Mouse (Mus musculus) ovary, postnatal 10 days (tissue): ENCODE data around the gene Tepp.

ENCODE experiments used
- DNase-seq: peaks from one replicate; pipeline ENCODE4 v3.0.0; 2022; ENCODE audit warnings: low spot score

Gene Tepp

GRCm38 (mm10) chr8:95331720-95332436, 21.5 kb downstream of the Tepp start, which contains the start of the genes Zfp319 and Usb1:
Zfp319 (minus strand) TSS chr8:95331950.
Usb1 (plus strand) TSS chr8:95332284.
- DNase-seq = peak; percentile 91

- no peak for DNase-seq
Measured at GRCm38 (mm10) chr8:95332437-95333199, 22.3 kb downstream of the Tepp start.

DNA sequence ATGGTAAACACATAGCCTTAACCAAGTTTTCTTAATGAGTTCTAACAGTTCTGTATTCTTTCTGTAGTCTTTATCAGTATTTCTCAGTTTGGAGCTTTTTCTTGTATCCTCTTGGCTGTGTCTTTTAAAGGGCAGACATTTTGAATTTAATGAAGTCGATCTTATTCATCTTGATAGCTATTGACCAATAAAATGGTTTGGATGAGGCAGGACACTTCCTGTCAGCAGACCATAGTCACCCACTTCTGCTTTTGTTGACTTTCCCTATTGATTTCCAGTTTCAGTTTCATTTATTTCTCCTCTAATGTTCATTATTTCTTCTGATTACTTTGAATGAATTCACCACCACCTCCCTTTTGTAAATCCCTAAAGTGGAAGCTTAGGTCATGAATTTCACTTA, 25.3 kb downstream of the Tepp start:
- no peak for DNase-seq

- no peak for DNase-seq
Measured at GRCm38 (mm10) chr8:95336363-95336762, 26.0 kb downstream of the Tepp start.

DNA sequence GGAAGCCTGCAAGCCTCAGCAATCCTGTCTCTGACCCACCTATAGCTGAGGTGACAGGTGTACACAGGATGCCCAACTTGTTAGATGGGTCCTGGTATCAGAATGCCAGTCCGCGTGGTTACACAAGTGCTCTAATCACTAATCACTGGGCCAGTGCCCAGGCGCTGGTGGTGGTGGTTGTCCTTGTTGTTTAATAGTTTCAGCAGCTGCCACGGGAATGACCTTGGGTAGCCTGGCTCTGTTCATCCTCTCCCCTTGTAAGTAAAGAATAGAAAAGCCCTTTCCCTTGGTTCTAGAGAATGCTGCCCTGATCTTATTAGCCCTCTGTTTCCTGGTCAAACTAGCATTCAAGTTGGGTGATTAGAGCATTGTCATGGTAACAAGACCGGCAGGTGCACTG, 31.4 kb downstream of the Tepp start:
- no peak for DNase-seq

GRCm38 (mm10) chr8:95344668-95345067, 34.3 kb downstream of the Tepp start:
- DNase-seq = no peak

- peak; percentile 52 for DNase-seq
Measured at GRCm38 (mm10) chr8:95346643-95347545, 36.5 kb downstream of the Tepp start.

- DNase-seq = no peak
Measured at GRCm38 (mm10) chr8:95348356-95348755, 38.0 kb downstream of the Tepp start.

DNA sequence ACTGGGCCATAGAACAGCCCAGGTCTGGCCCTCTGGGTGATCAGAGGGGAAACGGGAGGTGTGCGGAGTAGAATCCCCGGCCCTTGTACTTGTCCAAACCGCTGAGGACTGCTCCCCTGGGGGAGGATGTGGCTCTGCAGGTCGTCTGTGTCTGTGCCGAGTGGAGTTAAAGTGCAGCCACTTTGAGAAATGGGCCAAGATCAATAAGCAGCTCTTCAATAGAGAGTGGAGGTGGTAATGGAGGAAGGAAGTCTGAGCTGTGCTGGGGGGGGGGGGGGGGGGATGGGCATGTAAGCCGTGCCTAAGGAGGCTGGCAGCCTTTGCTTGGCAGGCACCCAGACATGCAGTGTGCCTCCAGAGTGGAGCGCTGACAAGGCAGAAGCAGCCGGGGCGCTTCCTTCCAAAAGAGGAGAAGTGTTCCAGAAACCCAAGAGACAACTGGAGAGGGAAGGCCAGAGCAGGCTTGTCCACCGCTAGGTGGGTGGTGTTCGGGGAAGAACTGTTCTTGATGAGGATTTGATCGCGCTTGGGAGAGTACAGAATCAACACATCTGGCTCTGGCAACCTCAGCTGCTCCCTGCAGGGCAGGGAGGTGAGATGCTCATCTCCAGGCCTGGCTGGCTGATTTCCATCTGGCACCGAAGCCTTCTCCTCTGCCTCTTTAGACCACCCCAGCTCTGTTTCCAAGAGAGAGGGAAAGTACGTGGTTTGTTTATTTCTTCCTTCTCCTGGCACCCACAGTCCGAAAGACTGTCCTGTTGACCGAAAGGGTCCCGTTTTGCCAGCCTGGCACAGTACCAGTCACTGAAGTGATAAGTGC, 38.7 kb downstream of the Tepp start:
- no peak for DNase-seq

- DNase-seq = no peak
Measured at GRCm38 (mm10) chr8:95351461-95351860, 41.1 kb downstream of the Tepp start.

- DNase-seq = peak; percentile 62
Measured at GRCm38 (mm10) chr8:95352151-95352870, 41.9 kb downstream of the Tepp start, which contains the start of gene Mmp15. Mmp15 (plus strand) TSS chr8:95352268.

- no peak for DNase-seq
Measured at GRCm38 (mm10) chr8:95352871-95353866, 42.8 kb downstream of the Tepp start.

- DNase-seq = no peak
Measured at GRCm38 (mm10) chr8:95354606-95355005, 44.2 kb downstream of the Tepp start.

- DNase-seq = no peak
Measured at GRCm38 (mm10) chr8:95358550-95359411, 48.4 kb downstream of the Tepp start.

DNA sequence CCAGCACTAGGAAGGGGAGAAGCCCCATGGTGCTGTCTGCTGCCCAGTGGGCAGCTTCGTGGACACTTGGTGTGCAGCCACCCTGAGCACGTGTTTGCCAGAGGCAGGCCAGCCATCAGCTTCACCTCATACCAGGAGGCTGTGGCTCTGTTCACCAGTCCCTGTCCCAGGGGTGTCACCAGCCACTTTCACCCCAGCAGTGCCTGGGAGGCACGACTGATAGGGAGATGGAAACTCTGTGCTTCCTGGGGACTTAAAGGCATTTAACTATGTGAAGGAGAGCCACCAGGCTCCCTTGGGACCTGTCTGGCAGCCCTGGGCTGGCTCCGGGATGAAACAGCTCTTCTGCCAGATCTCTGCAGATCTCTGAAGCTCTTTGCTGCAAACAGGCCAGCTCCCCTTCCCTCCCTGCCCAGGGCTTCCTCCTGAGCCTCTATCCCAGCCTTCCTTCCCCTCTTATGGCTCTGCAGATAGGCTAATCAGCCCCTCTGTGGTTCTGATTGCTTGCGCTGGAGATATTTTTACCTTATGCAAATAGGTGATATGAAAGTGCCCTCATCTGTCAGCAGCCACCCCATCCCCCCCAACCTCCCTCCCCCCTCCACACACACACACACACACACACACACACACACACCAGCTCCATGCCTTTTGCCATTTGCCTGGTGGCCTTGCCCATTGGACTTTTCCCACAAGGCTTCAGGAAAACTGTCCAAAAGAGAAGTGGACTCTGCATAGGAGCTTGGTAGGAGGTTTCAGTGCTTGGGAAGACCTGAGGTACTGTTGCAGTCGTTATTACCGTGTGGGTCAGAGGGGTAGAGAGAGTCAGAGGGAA, 50.0 kb downstream of the Tepp start:
- no peak for DNase-seq

- no peak for DNase-seq
Measured at GRCm38 (mm10) chr8:95361016-95361341, 50.6 kb downstream of the Tepp start.

DNA sequence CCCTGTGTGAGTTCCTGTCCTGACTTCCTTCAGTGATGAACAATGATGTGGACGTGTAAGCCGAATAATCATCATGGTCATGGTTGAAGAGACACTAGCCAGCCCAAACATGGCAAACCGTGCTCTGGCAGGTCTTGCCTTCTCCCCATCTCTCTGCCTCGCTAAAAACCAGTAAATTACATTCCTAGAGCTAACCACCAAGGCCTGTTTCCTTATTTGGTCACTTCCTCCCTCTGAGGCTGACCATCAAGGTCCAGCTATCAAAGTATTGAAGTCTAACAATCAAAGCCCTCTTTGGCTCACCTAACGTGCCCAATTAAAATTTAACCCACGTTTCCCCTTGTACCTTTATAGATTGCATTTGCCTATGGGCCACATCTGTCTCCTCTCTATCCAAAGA, 51.9 kb downstream of the Tepp start:
- DNase-seq = no peak

GRCm38 (mm10) chr8:95363849-95364248, 53.5 kb downstream of the Tepp start:
- DNase-seq = no peak
